Mouse (Mus musculus): ENCODE measurements around the gene Dpyd.

Dpyd gene

GRCm38 (mm10) chr3:118676052-118676777 is 114.3 kb downstream of the Dpyd start:
- DNase-seq (ENCODE audit: low spot score in 2 of 2), result no peak

- no peak for DNase-seq (ENCODE audit: low spot score in 2 of 2)
Observed at GRCm38 (mm10) chr3:118680803-118681202, 118.9 kb downstream of the Dpyd start.

GRCm38 (mm10) chr3:118750269-118750668 is 188.3 kb downstream of the Dpyd start:
- DNase-seq (ENCODE audit: low spot score in 2 of 2), result no peak

GRCm38 (mm10) chr3:118753623-118754022 is 191.7 kb downstream of the Dpyd start:
- DNase-seq (ENCODE audit: low spot score in 2 of 2), result no peak

GRCm38 (mm10) chr3:118756099-118756498 is 194.2 kb downstream of the Dpyd start:
- no peak for DNase-seq (ENCODE audit: low spot score in 2 of 2)

GRCm38 (mm10) chr3:118812885-118813284 is 251.0 kb downstream of the Dpyd start:
- DNase-seq (ENCODE audit: low spot score in 2 of 2), result no peak

GRCm38 (mm10) chr3:118850613-118851527 is 288.9 kb downstream of the Dpyd start:
- no peak for DNase-seq (ENCODE audit: low spot score in 2 of 2)

- DNase-seq (ENCODE audit: low spot score in 2 of 2), result no peak
Observed at GRCm38 (mm10) chr3:118852711-118853110, 290.8 kb downstream of the Dpyd start.

- DNase-seq (ENCODE audit: low spot score in 2 of 2), result no peak
Observed at GRCm38 (mm10) chr3:118855411-118855810, 293.5 kb downstream of the Dpyd start.

GRCm38 (mm10) chr3:118869113-118870107 is 307.5 kb downstream of the Dpyd start:
- no peak for DNase-seq (ENCODE audit: low spot score in 2 of 2)

- DNase-seq (ENCODE audit: low spot score in 2 of 2), result no peak
Observed at GRCm38 (mm10) chr3:118875871-118876270, 313.9 kb downstream of the Dpyd start.

- no peak for DNase-seq (ENCODE audit: low spot score in 2 of 2)
Observed at GRCm38 (mm10) chr3:118899036-118899435, 337.1 kb downstream of the Dpyd start.

- no peak for DNase-seq (ENCODE audit: low spot score in 2 of 2)
Observed at GRCm38 (mm10) chr3:118991312-118991711, 429.4 kb downstream of the Dpyd start.

- DNase-seq (ENCODE audit: low spot score in 2 of 2), result no peak
Observed at GRCm38 (mm10) chr3:118991793-118992192, 429.9 kb downstream of the Dpyd start.

- DNase-seq (ENCODE audit: low spot score in 2 of 2), result no peak
Observed at GRCm38 (mm10) chr3:119021255-119021654, 459.3 kb downstream of the Dpyd start.

GRCm38 (mm10) chr3:119042611-119043010 is 480.7 kb downstream of the Dpyd start:
- no peak for DNase-seq (ENCODE audit: low spot score in 2 of 2)

- no peak for DNase-seq (ENCODE audit: low spot score in 2 of 2)
Observed at GRCm38 (mm10) chr3:119056144-119056543, 494.2 kb downstream of the Dpyd start.

GRCm38 (mm10) chr3:119063214-119063613 is 501.3 kb downstream of the Dpyd start:
- no peak for DNase-seq (ENCODE audit: low spot score in 2 of 2)

GRCm38 (mm10) chr3:119063642-119064041 is 501.7 kb downstream of the Dpyd start:
- DNase-seq (ENCODE audit: low spot score in 2 of 2), result no peak

GRCm38 (mm10) chr3:119064746-119065145 is 502.8 kb downstream of the Dpyd start:
- DNase-seq (ENCODE audit: low spot score in 2 of 2), result no peak

GRCm38 (mm10) chr3:119067221-119067620 is 505.3 kb downstream of the Dpyd start:
- no peak for DNase-seq (ENCODE audit: low spot score in 2 of 2)

- no peak for DNase-seq (ENCODE audit: low spot score in 2 of 2)
Observed at GRCm38 (mm10) chr3:119086618-119087017, 524.7 kb downstream of the Dpyd start.
